Mouse (Mus musculus): ENCODE data around the gene Gm17720. TPM values are rescaled to one million over a fixed set of nuclear protein-coding genes. Genes with fewer than 3 reads are reported as not detected.

The Gm17720 gene
- not detected in 3 replicates for total RNA-seq (2017)

DNA sequence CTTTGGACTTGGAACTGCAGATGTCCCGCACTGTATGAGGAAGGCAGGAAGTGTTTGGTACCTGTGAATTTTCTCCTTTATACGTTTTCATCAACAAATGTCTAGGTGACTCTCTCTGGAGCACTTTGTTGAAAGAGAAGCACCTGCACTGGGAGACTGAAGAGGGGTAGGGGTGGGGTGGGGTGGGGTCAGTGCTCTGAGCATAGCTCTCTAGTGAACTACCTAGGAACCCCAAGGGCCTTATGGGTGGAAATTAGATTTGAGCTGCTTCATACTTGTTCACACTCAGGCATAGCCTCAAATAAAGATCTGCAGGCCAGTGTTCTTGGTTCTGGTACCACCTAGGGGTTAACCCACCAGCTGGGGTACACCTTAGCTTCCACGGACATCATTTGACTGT, at the start of gene Gm17720:
Gene Gm17720 (minus strand): TSS at position 101 of the 400 bp plus-strand sequence.
- no peak for ATAC-seq (replicated peaks; ENCODE audit: insufficient number of reproducible peaks, low FRiP score, low TSS enrichment, poor library complexity, severe bottlenecking)

DNA sequence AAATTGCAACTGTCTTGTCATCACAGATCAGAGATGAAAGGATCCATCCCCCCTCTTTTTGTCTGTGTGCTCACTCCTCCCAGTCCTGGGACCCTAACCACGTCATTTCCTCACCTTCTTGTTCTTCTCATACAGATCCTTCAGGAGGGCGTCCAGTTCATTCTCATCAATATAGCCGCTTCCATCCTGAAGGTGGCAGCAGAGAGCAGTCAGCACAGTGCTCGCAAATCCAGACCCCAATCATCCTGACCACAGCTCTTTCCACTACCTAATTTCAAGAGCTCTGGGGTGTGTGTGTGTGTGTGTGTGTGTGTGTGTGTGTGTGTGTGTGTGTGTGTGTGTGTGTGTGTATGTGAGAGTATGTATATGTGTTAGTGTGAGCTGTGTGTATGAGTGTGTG, 43.0 kb upstream of the Gm17720 start:
- ATAC-seq (replicated peaks; ENCODE audit: insufficient number of reproducible peaks, low FRiP score, low TSS enrichment, poor library complexity, severe bottlenecking) = 0 out of 2 replicates have a peak, but pooled peaks have one; percentile 47

DNA sequence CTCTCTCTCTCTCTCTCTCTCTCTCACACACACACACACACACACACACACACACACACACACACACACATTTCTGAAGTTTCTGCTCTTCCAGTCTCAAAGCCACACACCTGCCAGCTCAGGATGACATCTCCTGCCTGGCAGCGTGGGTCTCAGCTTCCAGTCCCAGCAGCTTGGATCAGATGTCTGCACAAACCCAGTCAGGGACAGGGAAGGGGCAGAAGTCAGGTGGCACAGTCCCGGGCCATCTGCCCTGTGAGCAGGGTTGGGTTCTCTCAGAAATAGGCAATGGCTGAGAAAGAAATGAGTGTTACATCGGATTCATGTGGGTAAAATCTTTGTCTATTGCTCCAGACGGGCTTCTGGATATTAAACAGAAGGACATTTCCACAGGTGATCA, 38.2 kb upstream of the Gm17720 start:
- ATAC-seq (replicated peaks; ENCODE audit: insufficient number of reproducible peaks, low FRiP score, low TSS enrichment, poor library complexity, severe bottlenecking) = no peak

DNA sequence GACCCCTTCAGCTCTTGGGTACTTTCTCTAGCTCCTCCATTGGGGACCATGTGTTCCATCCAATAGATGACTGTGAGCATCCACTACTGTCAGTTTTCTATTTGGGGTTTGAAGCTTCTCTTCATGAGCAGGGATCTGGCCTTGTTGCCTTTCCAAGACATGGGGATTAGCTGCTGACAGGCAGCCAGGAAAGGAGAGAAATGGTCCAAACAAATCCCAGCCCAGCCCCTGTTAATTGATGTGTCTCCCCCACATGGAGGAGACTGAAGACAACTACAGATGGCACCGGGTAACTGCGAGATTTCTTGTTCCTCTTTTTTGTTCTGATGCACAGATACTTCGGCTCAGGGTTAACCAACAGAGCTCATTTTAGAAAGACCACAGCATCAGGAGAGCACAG, 37.6 kb upstream of the Gm17720 start:
- no peak for ATAC-seq (replicated peaks; ENCODE audit: insufficient number of reproducible peaks, low FRiP score, low TSS enrichment, poor library complexity, severe bottlenecking)

DNA sequence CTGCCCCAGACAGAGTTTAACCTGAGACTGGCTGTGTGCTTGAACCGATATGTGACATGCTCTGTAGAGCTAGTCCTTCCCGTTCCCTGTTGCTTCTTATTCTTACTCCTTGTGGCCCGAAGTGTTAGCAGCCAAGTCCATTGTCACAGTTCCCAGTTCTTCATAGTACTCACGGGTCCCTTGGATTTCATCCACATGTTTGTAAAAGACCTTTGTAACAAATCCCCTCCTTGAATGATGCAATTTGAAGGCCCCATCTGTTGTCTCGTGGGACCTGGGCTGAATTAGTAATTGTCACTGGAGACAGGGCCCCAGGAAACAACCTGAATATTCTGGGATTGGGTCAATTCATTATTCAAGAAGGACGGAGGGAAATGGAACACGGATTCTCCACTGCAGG, 33.0 kb upstream of the Gm17720 start:
- no peak for ATAC-seq (replicated peaks; ENCODE audit: insufficient number of reproducible peaks, low FRiP score, low TSS enrichment, poor library complexity, severe bottlenecking)

DNA sequence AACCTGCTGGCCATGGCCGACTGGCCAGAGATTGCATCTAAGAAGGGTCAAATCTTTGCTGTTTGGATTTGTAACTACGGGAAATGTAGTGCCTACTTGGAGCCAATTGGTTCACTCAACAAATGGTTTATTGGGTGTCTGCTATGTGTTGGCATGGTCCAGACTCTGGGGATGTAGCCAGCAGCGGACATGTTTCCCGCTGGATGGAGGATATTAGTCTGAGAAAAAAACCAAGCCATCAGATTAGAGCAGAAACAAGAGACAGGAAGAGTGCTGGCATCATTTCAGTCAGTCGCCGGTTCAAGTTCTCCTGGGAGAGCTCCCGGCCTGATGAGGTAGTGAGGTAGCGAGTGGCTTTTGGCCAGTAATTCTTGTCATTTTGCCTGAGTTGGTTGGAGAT, 31.7 kb upstream of the Gm17720 start:
- ATAC-seq (replicated peaks; ENCODE audit: insufficient number of reproducible peaks, low FRiP score, low TSS enrichment, poor library complexity, severe bottlenecking) = no peak

DNA sequence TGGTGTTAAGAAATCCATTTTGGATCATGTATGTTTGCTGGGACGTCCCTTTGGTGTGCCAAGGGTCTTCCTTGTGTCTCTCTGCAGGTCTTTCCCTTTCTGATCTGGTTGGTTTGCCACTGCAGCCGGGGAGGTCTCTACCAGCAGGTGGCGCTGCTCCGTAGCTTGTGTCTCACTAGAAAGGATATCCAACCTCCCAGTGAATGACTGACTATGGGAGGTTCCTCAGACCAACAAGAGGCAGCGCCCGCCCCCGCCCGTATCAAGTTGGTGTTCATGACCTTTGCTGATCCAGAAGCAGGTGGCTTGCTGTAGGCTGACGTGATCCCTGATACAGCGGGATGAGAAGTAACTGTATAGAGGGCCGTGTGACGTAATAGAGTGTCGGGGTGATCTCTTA, 28.0 kb upstream of the Gm17720 start:
- no peak for ATAC-seq (replicated peaks; ENCODE audit: insufficient number of reproducible peaks, low FRiP score, low TSS enrichment, poor library complexity, severe bottlenecking)

DNA sequence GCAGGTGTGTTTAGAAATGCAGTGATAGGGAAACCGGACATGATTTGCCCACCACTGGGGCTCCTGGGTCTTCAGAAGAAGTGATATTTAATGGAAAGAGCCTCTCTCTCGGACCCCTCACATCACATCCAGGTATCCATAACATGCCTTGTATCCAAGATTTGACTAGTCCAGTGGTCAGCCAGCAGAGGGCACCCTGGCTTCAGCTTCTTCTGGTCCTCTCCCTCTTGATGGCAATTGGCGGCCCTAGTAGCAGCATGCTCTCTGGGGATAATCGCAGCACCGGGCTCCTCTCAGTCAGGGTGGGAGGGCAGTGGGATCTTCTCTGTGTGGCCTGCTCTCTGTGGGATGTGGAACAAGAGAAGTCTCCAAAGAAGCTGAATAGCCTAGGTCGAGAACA, 17.2 kb upstream of the Gm17720 start:
- no peak for ATAC-seq (replicated peaks; ENCODE audit: insufficient number of reproducible peaks, low FRiP score, low TSS enrichment, poor library complexity, severe bottlenecking)

DNA sequence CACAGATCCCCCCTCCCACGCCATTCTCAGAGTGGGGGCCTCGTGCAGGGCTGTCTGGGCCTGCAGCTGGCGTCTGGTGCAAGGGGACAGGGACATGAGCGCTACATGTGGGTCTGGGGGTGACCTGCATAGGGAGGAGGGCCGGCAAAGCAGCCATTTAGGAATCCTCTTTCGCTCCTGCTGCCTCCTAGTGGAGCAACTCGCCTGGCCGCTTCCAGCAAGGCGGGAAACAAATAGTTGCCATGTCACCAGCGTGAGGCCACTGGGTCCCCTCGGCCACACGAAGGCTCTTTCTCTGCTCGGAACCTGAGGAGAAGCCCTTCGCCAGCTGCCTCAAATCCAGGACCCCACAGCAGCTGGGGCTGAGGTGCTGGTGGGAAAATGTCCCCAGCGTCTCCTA, 877 bp downstream of the Gm17720 start:
- no peak for ATAC-seq (replicated peaks; ENCODE audit: insufficient number of reproducible peaks, low FRiP score, low TSS enrichment, poor library complexity, severe bottlenecking)

DNA sequence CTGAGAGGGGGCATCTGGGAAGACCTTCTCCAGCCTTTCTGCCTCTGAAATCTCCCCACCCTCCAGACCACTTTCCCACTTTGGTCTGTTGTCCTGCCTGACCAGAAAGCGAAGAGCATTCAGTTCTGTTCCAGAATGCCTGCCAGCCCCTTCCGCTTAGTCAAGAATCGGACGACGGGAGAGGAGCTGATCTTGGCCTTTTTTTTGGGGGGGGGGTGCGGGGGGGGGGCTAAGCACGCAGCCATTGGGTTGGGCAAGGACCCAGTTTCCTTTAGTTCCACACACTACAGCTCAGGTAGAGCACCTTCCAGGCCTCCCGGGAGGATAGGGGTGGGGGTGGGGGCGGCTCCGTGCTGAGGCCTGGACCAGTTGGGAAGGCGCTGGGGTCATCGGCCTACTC, 1.6 kb downstream of the Gm17720 start, which contains the start of gene Gm21964:
Gene Gm21964 (plus strand): TSS at position 301 of the 400 bp plus-strand sequence.
- no peak for ATAC-seq (replicated peaks; ENCODE audit: insufficient number of reproducible peaks, low FRiP score, low TSS enrichment, poor library complexity, severe bottlenecking)

DNA sequence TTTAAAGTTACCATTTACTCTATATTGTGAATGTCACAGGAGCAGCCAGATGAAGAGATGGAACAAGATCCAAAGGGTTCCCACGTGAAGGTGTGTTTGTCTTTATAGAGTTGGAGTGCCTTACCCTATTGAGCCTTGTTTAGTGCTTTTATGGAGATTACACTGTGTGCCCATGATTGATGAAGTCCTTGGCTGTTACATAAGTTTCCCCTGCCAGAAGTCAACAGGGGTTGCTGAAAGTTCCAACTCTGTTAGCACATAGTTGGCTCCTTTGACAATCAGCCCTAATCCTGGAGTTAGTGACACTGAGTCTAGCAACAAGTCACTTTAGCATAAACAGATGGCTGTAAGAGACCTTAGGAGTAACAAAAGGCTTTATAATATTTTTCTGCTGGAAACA, 10.7 kb downstream of the Gm17720 start:
- no peak for ATAC-seq (replicated peaks; ENCODE audit: insufficient number of reproducible peaks, low FRiP score, low TSS enrichment, poor library complexity, severe bottlenecking)

DNA sequence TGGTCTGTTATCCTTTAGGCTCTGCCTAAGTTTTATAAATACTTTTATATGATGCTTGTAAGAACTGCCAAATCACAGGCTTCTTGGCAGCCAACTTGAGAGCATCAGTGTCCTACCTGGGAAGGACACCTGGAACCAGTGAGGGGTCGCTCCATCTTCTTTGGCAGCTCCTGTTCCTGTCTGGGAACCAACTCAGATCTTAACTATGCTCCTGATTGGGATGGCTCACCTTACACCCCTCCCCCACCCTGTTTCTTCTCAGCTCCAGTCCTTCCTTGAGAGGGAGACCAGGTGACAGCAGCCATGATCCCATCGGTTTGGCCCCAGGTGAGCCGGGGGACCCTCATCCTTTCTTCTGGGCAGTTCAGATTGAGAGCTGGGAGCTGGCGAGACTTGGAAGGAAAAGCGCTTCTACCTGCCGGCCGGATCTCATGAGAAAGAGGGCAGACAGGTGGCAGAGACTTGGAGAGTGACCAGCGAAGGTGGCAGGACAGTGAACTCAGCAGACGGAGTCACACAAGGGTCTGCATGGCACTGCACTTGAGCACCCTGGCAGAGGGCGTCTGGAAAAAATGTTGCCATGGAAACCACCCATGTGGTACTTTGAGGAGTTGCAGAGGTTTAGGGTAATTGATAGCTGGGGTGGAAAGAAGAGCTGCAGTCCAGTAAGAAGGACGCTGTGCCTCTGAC, 20.0 kb downstream of the Gm17720 start:
- no peak for ATAC-seq (replicated peaks; ENCODE audit: insufficient number of reproducible peaks, low FRiP score, low TSS enrichment, poor library complexity, severe bottlenecking)

DNA sequence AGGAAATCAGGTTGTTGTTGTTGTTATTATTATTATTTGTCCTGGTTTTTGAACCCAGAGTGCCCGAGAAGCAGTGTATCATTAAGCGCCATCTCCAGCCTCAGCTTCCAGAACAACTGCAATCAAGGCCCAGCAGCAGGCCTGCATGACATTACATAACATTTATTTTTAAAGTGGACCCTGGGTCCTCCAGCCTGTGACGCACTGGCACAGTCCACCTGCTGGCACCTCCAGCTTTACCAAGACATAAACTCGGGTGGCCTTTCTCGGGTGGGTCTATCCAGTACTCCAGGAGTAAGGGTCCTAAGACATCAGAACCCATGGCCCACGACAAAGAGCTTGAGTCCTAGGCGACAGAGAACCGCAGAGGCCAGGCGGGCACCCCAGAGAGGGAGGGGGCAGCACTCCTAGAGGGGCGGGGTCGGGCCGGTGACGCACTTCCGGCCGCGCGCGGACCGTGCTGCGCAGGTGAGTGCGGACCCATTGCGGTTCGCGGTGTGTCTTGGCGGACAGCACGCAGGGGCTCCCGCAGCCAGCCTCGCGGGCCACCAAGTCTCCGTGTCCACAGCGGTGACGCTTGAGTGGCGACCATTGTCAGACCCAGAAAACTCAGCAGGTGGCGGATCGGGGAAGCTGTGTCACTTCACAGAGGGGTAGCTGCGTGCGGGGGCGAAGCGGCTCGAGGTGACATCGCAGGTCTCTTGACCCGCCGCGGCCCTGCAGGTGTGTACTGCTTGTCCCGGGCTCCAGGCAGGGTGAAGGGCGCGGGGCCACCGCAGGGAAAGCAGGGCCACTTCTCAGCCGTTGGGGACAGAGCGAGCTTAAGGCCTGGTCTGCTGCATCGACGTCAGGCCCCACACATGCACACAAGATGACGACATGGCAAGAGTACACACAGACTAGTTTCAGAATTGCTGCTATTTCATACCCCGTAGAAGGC, 23.0 kb downstream of the Gm17720 start, which contains the start of gene Zfp612:
Gene Zfp612 (plus strand): TSS at position 465 of the 940 bp plus-strand sequence.
- no peak for ATAC-seq (replicated peaks; ENCODE audit: insufficient number of reproducible peaks, low FRiP score, low TSS enrichment, poor library complexity, severe bottlenecking)

DNA sequence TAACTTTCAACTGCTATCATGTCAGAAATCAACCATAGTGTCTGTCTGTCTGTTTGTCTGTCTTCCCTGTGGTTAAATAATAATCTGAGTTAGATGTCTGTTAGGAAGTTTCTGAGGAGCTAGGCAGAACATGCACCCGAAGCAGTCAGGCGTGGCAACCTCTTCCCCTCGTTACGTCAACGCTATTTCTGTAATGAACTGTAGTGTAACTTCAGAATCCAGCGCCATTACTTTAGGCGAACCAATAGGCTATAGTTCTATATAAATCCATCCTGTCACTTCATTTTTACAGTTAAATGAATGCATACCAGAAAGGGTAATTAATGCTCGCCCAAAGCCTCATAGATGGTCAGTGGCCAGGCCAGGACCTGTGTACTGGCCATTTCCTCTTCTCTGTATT, 28.1 kb downstream of the Gm17720 start:
- ATAC-seq (replicated peaks; ENCODE audit: insufficient number of reproducible peaks, low FRiP score, low TSS enrichment, poor library complexity, severe bottlenecking) = no peak

DNA sequence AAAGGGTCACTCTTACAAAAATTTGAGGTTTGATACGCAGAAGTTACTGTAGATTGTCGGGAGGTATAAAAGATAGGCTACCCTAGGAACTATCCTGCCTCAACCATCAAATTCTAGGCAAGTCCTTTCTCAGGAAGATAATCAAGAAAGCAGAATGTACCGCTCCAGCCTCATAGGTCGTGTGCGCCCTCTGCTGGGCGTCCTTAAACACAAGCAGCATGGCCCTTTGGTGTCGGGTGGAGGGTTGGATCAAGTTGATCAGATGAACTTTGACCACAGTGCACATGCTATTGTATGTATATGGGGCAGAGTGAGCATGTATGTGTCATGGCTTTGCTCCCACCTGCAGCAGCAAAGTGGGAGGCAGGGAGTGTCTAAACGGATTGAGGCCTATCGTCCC, 31.0 kb downstream of the Gm17720 start:
- no peak for ATAC-seq (replicated peaks; ENCODE audit: insufficient number of reproducible peaks, low FRiP score, low TSS enrichment, poor library complexity, severe bottlenecking)

DNA sequence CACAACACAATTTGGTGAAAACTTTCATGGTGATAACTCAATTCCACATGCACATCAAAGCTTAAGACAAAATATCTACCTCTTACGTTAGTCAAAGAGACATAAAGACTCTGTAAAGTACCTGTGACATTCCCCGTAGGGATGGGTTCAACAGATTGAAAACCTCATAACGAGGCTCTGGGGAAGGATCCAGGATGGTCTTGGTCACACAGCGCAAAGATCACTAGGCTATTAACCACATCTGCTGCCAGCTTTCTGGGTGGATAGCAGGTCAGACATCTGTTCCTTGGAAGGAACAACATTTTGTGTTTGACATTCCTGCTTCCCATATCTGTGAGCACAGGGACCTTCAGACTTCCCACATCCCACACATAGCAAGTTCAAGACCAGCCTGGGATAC, 32.8 kb downstream of the Gm17720 start:
- ATAC-seq (replicated peaks; ENCODE audit: insufficient number of reproducible peaks, low FRiP score, low TSS enrichment, poor library complexity, severe bottlenecking) = no peak

DNA sequence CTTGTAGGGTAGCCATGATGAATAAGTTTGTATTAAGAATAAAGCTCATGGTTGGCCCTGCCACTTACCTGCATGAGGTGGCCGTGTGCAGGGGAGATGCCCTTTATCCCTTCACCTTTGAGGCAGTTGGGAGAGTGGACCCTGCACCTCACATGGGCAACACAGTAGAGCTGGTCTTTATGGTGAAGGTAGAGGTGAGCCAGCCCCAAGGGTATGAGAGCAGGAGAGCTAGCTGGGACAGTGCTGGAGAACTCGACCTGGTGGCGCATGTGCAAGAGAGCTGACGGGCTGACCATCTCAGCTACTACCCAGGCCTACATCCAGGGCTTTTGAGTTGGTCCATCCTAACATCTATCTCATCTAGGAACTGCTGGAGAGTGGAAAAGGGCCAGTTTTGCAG, 36.9 kb downstream of the Gm17720 start:
- no peak for ATAC-seq (replicated peaks; ENCODE audit: insufficient number of reproducible peaks, low FRiP score, low TSS enrichment, poor library complexity, severe bottlenecking)

DNA sequence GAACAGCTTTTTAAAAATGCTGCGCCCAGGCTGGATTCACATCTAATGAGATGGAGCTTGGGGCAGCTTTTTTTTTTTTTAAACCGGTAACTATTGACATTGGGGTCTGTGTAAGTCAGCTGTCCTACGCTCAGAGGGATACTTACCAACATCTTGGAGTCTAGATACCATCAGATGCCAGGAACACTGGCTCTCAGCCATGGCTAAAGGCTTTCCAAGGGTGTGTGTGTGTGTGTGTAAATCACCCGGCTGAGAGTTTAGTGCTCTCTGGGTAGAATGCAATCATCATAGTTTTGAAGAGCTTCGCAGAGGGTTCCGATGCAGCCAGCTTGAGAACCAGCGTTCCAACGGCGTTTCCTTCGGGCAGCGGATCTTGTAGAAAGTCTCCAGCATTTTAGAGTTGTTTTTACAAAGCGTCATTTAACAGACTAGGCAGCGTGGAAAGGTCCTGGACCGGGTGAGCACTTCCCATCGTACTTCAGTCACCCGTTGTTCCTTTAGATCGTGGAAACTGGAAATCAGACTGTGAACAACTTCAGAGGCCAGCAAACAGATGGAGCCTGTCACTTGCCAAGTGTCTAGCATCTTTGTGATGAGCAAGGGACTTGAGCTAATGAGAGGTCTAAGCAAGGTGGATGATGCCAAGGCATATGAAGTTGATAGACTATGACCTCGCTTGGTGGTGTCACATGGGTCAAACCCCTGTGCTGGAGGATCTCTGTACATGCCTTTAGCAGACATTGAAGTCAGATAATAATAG, 37.8 kb downstream of the Gm17720 start:
- ATAC-seq (replicated peaks; ENCODE audit: insufficient number of reproducible peaks, low FRiP score, low TSS enrichment, poor library complexity, severe bottlenecking) = no peak

DNA sequence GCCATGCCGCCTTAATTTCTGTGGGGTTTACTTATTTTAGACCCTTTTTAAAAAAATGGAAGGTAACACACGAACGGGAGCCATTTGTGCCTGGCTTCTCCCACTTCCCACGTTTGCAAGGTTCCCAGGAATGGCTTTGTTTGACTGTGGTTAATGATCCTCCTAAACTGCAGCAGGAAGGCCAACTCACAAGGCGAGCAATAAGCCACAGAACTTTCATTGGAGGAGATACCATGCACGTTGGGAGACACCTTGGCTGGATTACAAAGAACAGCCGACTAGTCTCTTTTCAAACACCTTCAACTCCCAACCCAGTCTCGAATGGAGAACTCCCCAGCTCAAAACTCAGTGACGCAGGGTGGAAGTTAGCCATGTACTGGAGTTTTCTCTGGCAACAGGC, 38.4 kb downstream of the Gm17720 start:
- no peak for ATAC-seq (replicated peaks; ENCODE audit: insufficient number of reproducible peaks, low FRiP score, low TSS enrichment, poor library complexity, severe bottlenecking)
